Mouse (Mus musculus): ENCODE measurements around the gene Hsd17b13. TPM values are rescaled to one million over a fixed set of nuclear protein-coding genes. Genes with fewer than 3 reads are reported as not detected.

Hsd17b13 gene
- polyA plus RNA-seq, 1 experiment from 2014 or later, result not detected

Other genes with a start within 250 kb of the Hsd17b13 start
- gene Klhl8, start 66.2 kb downstream of the Hsd17b13 start, polyA plus RNA-seq (2016; fragmentation: Nextera tagmentation; extraction: Ambion mirVana), result 16.8 and 18.3 TPM in 2 replicates
- gene Hsd17b11, start 44.5 kb upstream of the Hsd17b13 start, polyA plus RNA-seq (2016; fragmentation: Nextera tagmentation; extraction: Ambion mirVana), result 1.3 TPM in 2 replicates
- gene Nudt9, start 68.9 kb upstream of the Hsd17b13 start, polyA plus RNA-seq (2016; fragmentation: Nextera tagmentation; extraction: Ambion mirVana), result 54.4 and 58.9 TPM in 2 replicates
- gene Gm17660, start 100.2 kb upstream of the Hsd17b13 start, polyA plus RNA-seq (2016; fragmentation: Nextera tagmentation; extraction: Ambion mirVana), result not detected in 2 replicates
- 47.4 and 62.0 TPM in 2 replicates for gene Sparcl1, start 136.3 kb upstream of the Hsd17b13 start, polyA plus RNA-seq (2016; fragmentation: Nextera tagmentation; extraction: Ambion mirVana)
- gene Dspp, start 193.3 kb upstream of the Hsd17b13 start, polyA plus RNA-seq (2016; fragmentation: Nextera tagmentation; extraction: Ambion mirVana), result not detected in 2 replicates
- gene Dmp1, start 225.2 kb upstream of the Hsd17b13 start, polyA plus RNA-seq (2016; fragmentation: Nextera tagmentation; extraction: Ambion mirVana), result 1.1 and 1.4 TPM in 2 replicates

Measured in midbrain, embryonic 12.5 days (tissue).